8 mouse cellular contexts compared by ENCODE assay signal in genomic region chr11:7142725-7143124, GRCm38 (mm10). TPM values are rescaled to one million over a fixed set of nuclear protein-coding genes. Genes with fewer than 3 reads are reported as not detected.
DNase-seq lines count a peak whose midpoint lies in the region; ATAC-seq and TF ChIP-seq lines count a peak whose summit lies in the region.
"Had no signal": no experiment of that assay in that cellular context is flagged by ENCODE, and none has a peak within 500 bp of the region (broad histone marks: within the 10 kb centered on the region; RNA-seq: fewer than 3 reads in every experiment).

No protein-coding gene starts in this region.

- 40% methylated on average over 3 of the region's 3 CpGs for WGBS in liver, embryonic 16.5 days (ENCODE audit: insufficient replicate concordance)
- 53% methylated on average over 3 of the region's 3 CpGs for WGBS in forebrain, embryonic 15.5 days

- H3K4me3 ChIP-seq in liver, embryonic 16.5 days (ENCODE audit: low read depth, low read length) = no peak overlapping the region
- no peak overlapping the region for H3K4me3 ChIP-seq in forebrain, embryonic 15.5 days
- H3K4me3 ChIP-seq: myocyte had no signal

- H3K4me1 ChIP-seq in liver, embryonic 16.5 days (ENCODE audit: control insufficient read depth, low read depth, low read length) = no peaks in the 10 kb centered on the region; the same call in 1 of the 2 replicates
- no peaks in the 10 kb centered on the region for H3K4me1 ChIP-seq in forebrain, embryonic 15.5 days

- DNase-seq in ES-CJ7 (ENCODE audit: low read depth, low spot score) (peak; percentile 14), Patski (ENCODE audit: low read depth, low spot score) (peak; percentile 65)
- peak; percentile 53 for DNase-seq in heart, postnatal 4 days
- DNase-seq in cerebellum, adult 8-10 months = no peak

- H3K36me3 ChIP-seq in liver, embryonic 16.5 days (ENCODE audit: control insufficient read depth, insufficient read depth) = no peaks in the 10 kb centered on the region
- H3K36me3 ChIP-seq in forebrain, embryonic 15.5 days = no peaks in the 10 kb centered on the region

- CTCF ChIA-PET in Patski (lab: Charles Lee) = interaction anchor here (1.1 to 3.7 kb wide), 6 partner anchors 9 to 261 kb away, joined by 3 to 22 read pairs (median 4); no protein-coding TSS in a partner anchor

- no peak overlapping the region for H3K9ac ChIP-seq in liver, embryonic 16.5 days (ENCODE audit: low read depth, low read length)
- H3K9ac ChIP-seq in forebrain, embryonic 15.5 days (replicated peaks) = no peak overlapping the region

- no peak overlapping the region for H3K4me2 ChIP-seq in liver, embryonic 16.5 days (ENCODE audit: low read depth, low read length)
- H3K4me2 ChIP-seq in forebrain, embryonic 15.5 days (replicated peaks) = no peak overlapping the region

- in situ Hi-C loops in Patski (cut with MboI; ENCODE audit: low pct_unique_long_range_greater_than_20kb) = loop anchor here (5.0 kb wide), 1 partner anchor 260 kb away; no protein-coding TSS in a partner anchor

- peak; percentile 87 for ATAC-seq in Patski
- ATAC-seq in liver, embryonic 16.5 days (ENCODE audit: low read depth) = 0 out of 2 replicates have a peak, but pooled peaks have one; percentile 37
- no peak for ATAC-seq in megakaryocyte, adult 5-6 weeks (ENCODE audit: poor library complexity, severe bottlenecking)
- ATAC-seq in forebrain, embryonic 15.5 days (replicated peaks) = no peak

- no peak for TF ChIP-seq CTCF in Patski (IDR thresholded peaks at IDR 0.05)

- POLR2A ChIA-PET in Patski (lab: Charles Lee) = no interaction called here

- no peaks in the 10 kb centered on the region for H3K9me3 ChIP-seq in liver, embryonic 16.5 days (replicated peaks; ENCODE audit: control insufficient read depth, low read length)
- H3K9me3 ChIP-seq in forebrain, embryonic 15.5 days = no peaks in the 10 kb centered on the region

- no peaks in the 10 kb centered on the region for H3K27me3 ChIP-seq in Patski
- no peaks in the 10 kb centered on the region for H3K27me3 ChIP-seq in liver, embryonic 16.5 days (ENCODE audit: control insufficient read depth, insufficient read depth, low read depth, low read length)
- no peaks in the 10 kb centered on the region for H3K27me3 ChIP-seq in forebrain, embryonic 15.5 days

- no peak overlapping the region for H3K27ac ChIP-seq in liver, embryonic 16.5 days (ENCODE audit: low read length)
- H3K27ac ChIP-seq in forebrain, embryonic 15.5 days (replicated peaks) = no peak overlapping the region

RNA-seq across cellular contexts. Expression of gene Gm11985, which starts 45.6 kb away (rescaled TPM):
- polyA plus RNA-seq in Patski (2021) = not detected
- not detected for total RNA-seq in heart, postnatal 4 days (2021)
- polyA plus RNA-seq in liver, embryonic 16.5 days (2015; fragmentation: Nextera tagmentation; extraction: Ambion mirVana) = not detected in 2 replicates
- total RNA-seq in megakaryocyte, adult 5-6 weeks (2015) = not detected in 2 replicates
- total RNA-seq in megakaryocyte, adult 5-6 weeks (2017) = not detected in 2 replicates
- not detected in 2 replicates for polyA plus RNA-seq in forebrain, embryonic 15.5 days (2015; fragmentation: Nextera tagmentation; extraction: Ambion mirVana)
- polyA plus RNA-seq: myocyte had no signal

RNA-seq across cellular contexts. Expression of gene Igfbp1, which starts 54.9 kb away (rescaled TPM):
- polyA plus RNA-seq in Patski (2021) = 0.08 TPM
- total RNA-seq in heart, postnatal 4 days (2021) = not detected
- polyA plus RNA-seq in liver, embryonic 16.5 days (2015; fragmentation: Nextera tagmentation; extraction: Ambion mirVana) = 339 and 343 TPM in 2 replicates
- not detected in 2 replicates for total RNA-seq in megakaryocyte, adult 5-6 weeks (2015)
- total RNA-seq in megakaryocyte, adult 5-6 weeks (2017) = not detected in 2 replicates
- 0.14 TPM in 1 of 2 replicates, not detected in the other for polyA plus RNA-seq in forebrain, embryonic 15.5 days (2015; fragmentation: Nextera tagmentation; extraction: Ambion mirVana)
- polyA plus RNA-seq: myocyte had no signal

Comparison
In these comparisons a context has a peak if more than half of its experiments do, and no peak if none do; other contexts are left out.
1. ATAC-seq: peak in Patski (single experiment) and liver, embryonic 16.5 days (single experiment); none in megakaryocyte, adult 5-6 weeks (single experiment) and forebrain, embryonic 15.5 days (single experiment).
2. RNA of gene Igfbp1, which starts 54.9 kb away (polyA plus RNA-seq): 339 to 343 TPM in liver, embryonic 16.5 days; 0.14 TPM in forebrain, embryonic 15.5 days and 0.08 TPM in Patski (single experiment); every median in the first group is over 100 times any median in the second.